Mouse (Mus musculus): ENCODE measurements around the gene Xrra1.

DNA sequence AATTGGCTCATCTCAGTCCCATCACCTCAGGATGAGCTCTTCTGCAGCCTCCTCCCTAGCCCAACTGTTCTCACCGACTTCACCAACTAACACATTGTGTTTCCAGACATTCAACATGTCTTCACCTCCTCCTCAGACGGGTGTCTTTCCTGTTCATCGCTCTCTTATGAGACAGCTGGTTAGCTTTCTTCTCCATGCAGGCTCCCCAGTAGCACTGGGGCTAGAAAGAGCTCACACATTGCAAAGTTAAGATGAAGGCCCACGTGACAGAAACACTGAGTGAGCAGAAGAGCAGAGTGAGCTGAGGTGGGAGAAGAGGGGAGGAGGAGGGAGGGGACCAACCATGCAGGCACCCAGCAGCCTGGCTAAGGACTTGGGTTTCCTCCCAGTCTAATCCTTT, 43.3 kb downstream of the Xrra1 start:
- TF ChIP-seq CTCF (IDR thresholded peaks at IDR 0.05 in 2 of 3, conservative IDR thresholded peaks at IDR 0.05 in 1 of 3; ENCODE audit: control insufficient read depth in 1 of 3, insufficient read depth in 1 of 3, low read depth in 2 of 3, low read length in 3 of 3, poor library complexity in 1 of 3, severe bottlenecking in 1 of 3) (no peak), POLR2A (IDR thresholded peaks at IDR 0.05; ENCODE audit: control insufficient read depth in 1 of 2, insufficient read depth in 1 of 2, low read depth in 1 of 2, low read length in 2 of 2, poor library complexity in 1 of 2) (no peak)

Measured in MEL (cell line).